Mouse (Mus musculus) stomach, postnatal 0 days (tissue): ENCODE results near the gene Il3. TPM values are rescaled to one million over a fixed set of nuclear protein-coding genes. Genes with fewer than 3 reads are reported as not detected.

Experiments used
- ATAC-seq: fragments of 200-750 bp; cut with Nextera tagmentation; 2 replicates; pipeline ENCODE4 v1.8.0; 2017; ENCODE audit not compliant: low FRiP score, low TSS enrichment
- DNase-seq: peaks from one replicate; pipeline ENCODE4 v3.0.0-alpha.2; 2016; ENCODE audit warnings: low spot score
- H3K27ac ChIP-seq: fragments of 300-500 bp; sonication (generic); replicated peaks from 2 replicates; pipeline ENCODE4 v1.5.1; 2014; ENCODE audit warnings: mild to moderate bottlenecking, control low read depth
- H3K27me3 ChIP-seq: fragments of 300-500 bp; sonication (generic); 2 replicates; pipeline ENCODE4 v1.6.1; 2014; ENCODE audit warnings: low read length; ENCODE audit not compliant: control insufficient read depth, insufficient read depth
- H3K36me3 ChIP-seq: fragments of 300-500 bp; sonication (generic); 2 replicates; pipeline ENCODE4 v1.6.1; 2014; ENCODE audit warnings: low read length, mixed read lengths; ENCODE audit not compliant: control insufficient read depth, insufficient read depth
- H3K4me1 ChIP-seq: fragments of 300-500 bp; sonication (generic); replicated peaks from 2 replicates; pipeline ENCODE4 v1.6.1; 2014; ENCODE audit warnings: antibody characterized with exemption; ENCODE audit not compliant: control insufficient read depth, insufficient read depth
- H3K4me2 ChIP-seq: fragments of 300-500 bp; sonication (generic); replicated peaks from 2 replicates; pipeline ENCODE4 v1.6.1; 2014; ENCODE audit warnings: low read depth, mild to moderate bottlenecking, control low read depth, moderate library complexity
- H3K4me3 ChIP-seq: fragments of 300-500 bp; sonication (generic); 2 replicates; pipeline ENCODE4 v1.5.1; 2014; ENCODE audit warnings: low read depth, low read length, control low read depth
- H3K9ac ChIP-seq: fragments of 300-500 bp; sonication (generic); 2 replicates; pipeline ENCODE4 v1.6.1; 2014; ENCODE audit warnings: mild to moderate bottlenecking, low read length, control low read depth, mixed read lengths
- H3K9me3 ChIP-seq: fragments of 300-500 bp; sonication (generic); 2 replicates; pipeline ENCODE4 v1.6.1; 2016; ENCODE audit warnings: low read length; ENCODE audit not compliant: control insufficient read depth
- CTCF ChIP-seq: IDR thresholded peaks from 2 replicates; pipeline ENCODE4 v1.5.1; 2016; ENCODE audit warnings: antibody characterized with exemption, low read depth, mild to moderate bottlenecking, moderate library complexity
- EP300 ChIP-seq: optimal IDR thresholded peaks from 2 replicates; pipeline ENCODE3; 2016; ENCODE audit warnings: antibody characterized with exemption
- WGBS: fragments of 180-500 bp; shearing (Covaris S2); extraction: QIAGEN DNeasy Blood & Tissue Kit; methylation state at CpG from one replicate; pipeline ENCODE4 v1.1.7; 2014; 5-methylcytosine and 5-hydroxymethylcytosine counted together
- polyA plus RNA-seq: library from polyadenylated mRNA; unstranded; fragments of >200 nt; fragmentation: Nextera tagmentation; extraction: Ambion mirVana; gene quantifications from 2 replicates; pipeline ENCODE4 v1.2.1, GENCODE M21; 2015

Il3 gene
- polyA plus RNA-seq, 1 experiment from 2014 or later = not detected

DNA sequence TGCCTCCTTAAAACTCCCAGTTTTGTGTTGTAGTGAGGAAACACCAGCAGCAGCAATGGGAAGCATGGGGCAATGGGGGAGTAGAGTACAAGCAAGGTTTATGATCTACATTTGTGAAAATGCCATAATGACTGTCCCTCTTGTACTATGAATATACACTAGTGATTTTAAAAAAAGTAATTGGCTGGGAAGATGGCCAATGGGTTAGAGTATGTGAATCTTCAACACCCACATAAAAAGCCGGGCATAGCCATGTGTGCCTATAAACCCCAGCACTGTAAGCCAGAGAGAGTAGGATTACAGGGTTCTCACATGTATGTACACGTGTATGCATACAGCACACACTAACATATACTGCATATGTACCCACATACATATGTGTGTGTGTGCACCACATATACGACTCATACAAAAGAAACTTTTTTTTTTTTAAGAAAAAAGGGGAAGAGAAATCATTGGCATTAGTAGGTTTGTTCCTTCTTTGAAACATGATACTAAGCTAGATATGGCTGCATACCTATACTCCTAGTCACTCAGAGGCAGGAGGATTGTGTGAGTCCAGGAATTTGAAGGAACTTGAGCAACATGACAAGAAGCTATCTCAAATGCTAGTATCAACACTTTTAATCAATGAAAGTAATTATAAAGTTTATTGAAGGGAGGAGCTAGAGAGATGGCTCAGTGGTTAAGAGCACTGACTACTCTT is 2.3 kb upstream of the Il3 start:
- Histone ChIP-seq H3K27me3 (no peaks in the 10 kb centered on the region), H3K9me3 (no peaks in the 10 kb centered on the region), H3K4me1 (no peaks in the 10 kb centered on the region), H3K4me2 (no peak overlapping the region), H3K9ac (no peak overlapping the region), H3K4me3 (no peak overlapping the region), H3K27ac (no peak overlapping the region), H3K36me3 (no peaks in the 10 kb centered on the region)
- DNase-seq = no peak
- WGBS = 69% methylated on average over 3 of the region's 3 CpGs
- ATAC-seq = no peak
- TF ChIP-seq CTCF (no peak), EP300 (no peak)

DNA sequence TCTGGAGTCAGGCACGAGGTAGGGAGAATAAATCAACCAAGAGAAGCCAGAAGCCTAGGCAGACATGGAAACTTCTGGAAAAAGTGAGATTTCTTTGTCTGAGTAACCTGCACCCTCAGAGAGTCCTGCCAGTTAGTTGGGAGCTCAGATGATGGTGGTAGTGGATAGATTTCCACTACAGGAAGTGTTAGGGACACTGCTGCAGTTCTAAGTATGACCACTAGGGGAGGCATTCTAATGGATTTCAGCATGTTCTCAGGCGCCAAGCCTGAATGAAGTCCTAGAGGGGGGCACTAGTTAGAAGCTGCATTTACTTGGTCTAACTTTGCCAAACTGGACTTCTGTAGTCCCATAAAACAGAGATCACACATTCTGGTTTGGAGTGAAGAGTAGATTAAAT is 2.5 kb downstream of the Il3 start:
- no peak for ATAC-seq
- Histone ChIP-seq H3K4me3 (no peak overlapping the region), H3K4me2 (no peak overlapping the region), H3K27ac (no peak overlapping the region), H3K4me1 (no peaks in the 10 kb centered on the region), H3K27me3 (no peaks in the 10 kb centered on the region), H3K9ac (no peak overlapping the region), H3K36me3 (no peaks in the 10 kb centered on the region), H3K9me3 (no peaks in the 10 kb centered on the region)
- 59% methylated on average over 2 of the region's 2 CpGs for WGBS
- peak; percentile 35 for DNase-seq
- TF ChIP-seq CTCF = peak; percentile 89
- no peak for TF ChIP-seq EP300

DNA sequence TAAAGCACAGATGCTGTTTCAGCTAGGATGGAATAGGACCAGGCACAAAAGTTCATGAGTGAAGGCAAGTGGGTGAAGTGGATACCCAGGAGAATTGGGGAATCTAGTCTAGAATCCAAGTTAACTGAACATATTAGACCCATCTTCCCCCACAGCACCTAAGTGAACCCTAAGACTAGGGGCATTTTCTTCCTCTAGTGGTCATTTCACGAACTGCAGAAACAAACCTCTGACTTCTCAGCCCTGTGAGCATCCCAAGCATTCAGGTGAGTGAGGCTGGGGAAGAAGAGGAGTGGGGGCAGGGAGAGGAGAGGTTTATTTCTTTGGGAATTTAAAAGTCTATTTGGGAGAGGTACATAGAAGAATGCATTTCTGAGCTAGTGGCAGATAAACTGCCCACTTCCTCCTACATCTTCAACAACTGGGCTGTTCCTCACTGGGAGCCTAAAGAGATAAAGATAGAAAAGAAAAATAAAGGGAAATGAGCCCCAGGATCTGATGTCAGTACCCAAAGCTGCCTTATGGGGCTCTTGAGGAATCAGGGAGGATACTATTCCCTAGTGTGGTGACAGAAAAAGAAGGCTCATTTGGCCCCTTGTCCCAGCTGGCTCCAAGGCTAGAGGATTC is 3.6 kb downstream of the Il3 start:
- H3K9ac ChIP-seq = no peak overlapping the region
- H3K36me3 ChIP-seq = no peaks in the 10 kb centered on the region
- 30% methylated on average over 1 of the region's 1 CpGs for WGBS
- TF ChIP-seq CTCF = peak; percentile 46
- TF ChIP-seq EP300 = no peak
- H3K9me3 ChIP-seq = no peaks in the 10 kb centered on the region
- peak; percentile 12 for DNase-seq
- H3K27me3 ChIP-seq = no peaks in the 10 kb centered on the region
- H3K4me1 ChIP-seq = no peaks in the 10 kb centered on the region
- no peak overlapping the region for H3K4me3 ChIP-seq
- H3K4me2 ChIP-seq = no peak overlapping the region
- no peak; the same call in 1 of the 2 replicates for ATAC-seq
- no peak overlapping the region for H3K27ac ChIP-seq

DNA sequence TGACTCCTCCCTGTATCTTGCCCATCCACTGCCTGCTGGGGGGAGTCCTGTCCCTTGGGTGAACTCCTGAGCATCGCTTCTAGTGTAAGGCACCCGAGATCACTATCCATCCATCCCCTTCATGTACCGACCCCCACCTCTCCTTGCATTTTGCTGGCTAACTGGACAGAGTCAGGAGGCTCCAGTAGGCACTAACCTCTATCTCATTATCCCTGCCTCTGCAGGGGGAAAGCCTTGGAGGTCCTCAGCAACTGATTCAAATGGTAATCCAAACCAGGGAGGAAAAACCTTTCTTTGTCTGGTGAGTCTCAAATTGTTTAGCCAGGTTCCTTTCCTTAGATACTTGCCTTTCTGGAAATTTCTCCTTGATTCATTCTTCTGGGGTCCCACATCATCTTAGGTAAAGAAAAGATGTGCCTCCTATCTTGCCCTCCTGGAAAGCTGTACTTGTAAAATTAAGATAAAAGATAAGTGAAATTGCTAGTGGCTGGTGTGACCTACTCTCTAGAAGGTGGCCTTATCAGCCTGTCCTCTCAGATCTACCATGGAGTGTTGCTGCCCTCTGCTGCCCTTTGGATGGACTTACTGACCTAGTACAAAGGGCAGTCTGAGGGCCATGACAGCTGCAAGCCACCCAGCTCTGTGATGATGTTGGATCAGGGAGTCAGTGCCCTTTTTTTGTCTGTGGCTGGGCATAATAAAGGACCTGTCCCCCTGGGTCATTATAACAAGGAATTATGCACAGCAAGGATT is 10.3 kb downstream of the Il3 start:
- H3K27me3 ChIP-seq = no peaks in the 10 kb centered on the region
- no peak overlapping the region for H3K9ac ChIP-seq
- no peak overlapping the region for H3K4me3 ChIP-seq
- no peak for TF ChIP-seq EP300
- peak; percentile 82 for TF ChIP-seq CTCF
- H3K4me2 ChIP-seq = no peak overlapping the region
- H3K36me3 ChIP-seq = no peaks in the 10 kb centered on the region
- ATAC-seq = peak; percentile 80
- no peak overlapping the region for H3K27ac ChIP-seq
- DNase-seq = peak; percentile 80
- H3K9me3 ChIP-seq = no peaks in the 10 kb centered on the region
- H3K4me1 ChIP-seq = no peaks in the 10 kb centered on the region
- 55% methylated on average over 3 of the region's 3 CpGs for WGBS

DNA sequence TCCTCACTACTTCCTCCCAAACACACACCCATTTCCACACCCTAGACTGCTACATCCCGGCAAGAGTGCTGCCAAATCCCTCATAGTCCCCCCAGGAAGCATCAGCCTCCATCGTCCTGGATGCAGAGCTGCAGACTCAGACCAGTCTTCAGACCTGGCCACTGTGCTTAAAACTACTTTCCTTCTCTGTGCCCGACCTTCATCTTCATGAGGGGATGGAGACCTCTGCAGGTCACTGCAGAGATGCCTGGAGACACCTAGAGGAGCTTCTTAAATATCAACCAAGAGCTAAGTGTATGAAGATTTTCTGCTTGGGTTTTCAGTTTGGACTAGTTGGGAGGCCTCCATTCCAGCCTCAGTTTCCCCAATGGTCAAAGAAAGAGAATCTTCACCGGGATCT is 13.0 kb downstream of the Il3 start:
- no peak for DNase-seq

DNA sequence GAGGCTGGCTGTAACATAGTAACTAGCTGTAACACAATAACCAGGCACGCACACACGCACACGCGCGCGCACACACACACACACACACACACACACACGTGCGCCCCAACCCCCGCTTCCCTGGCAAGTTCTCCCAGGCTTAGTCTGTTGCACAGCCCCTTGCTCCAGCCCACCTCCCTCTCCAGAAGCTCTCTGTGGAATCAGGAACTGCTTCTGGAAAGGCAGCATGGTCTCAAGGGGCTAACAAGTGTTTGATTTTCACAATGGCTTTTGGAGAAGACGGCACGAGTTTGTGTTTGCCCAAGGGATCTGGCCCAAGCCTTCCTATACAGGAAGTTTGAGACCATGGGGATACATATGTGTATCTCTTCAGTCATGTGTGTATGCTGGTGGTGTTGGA is 16.5 kb downstream of the Il3 start:
- H3K9me3 ChIP-seq = no peaks in the 10 kb centered on the region
- DNase-seq (no peak), ATAC-seq (no peak)
- H3K4me3 ChIP-seq = no peak overlapping the region
- TF ChIP-seq CTCF = no peak
- no peak for TF ChIP-seq EP300
- H3K4me2 ChIP-seq = no peak overlapping the region
- H3K27me3 ChIP-seq = no peaks in the 10 kb centered on the region
- 84% methylated on average over 11 of the region's 11 CpGs for WGBS
- no peaks in the 10 kb centered on the region for H3K36me3 ChIP-seq
- H3K9ac ChIP-seq = no peak overlapping the region
- H3K27ac ChIP-seq = no peak overlapping the region
- no peaks in the 10 kb centered on the region for H3K4me1 ChIP-seq

More for the DNA sequence above, 13.0 kb downstream of the Il3 start:
- Histone ChIP-seq H3K4me3 (no peak overlapping the region), H3K9ac (no peak overlapping the region), H3K27ac (no peak overlapping the region), H3K4me2 (no peak overlapping the region), H3K9me3 (no peaks in the 10 kb centered on the region), H3K4me1 (no peaks in the 10 kb centered on the region), H3K27me3 (no peaks in the 10 kb centered on the region), H3K36me3 (no peaks in the 10 kb centered on the region)
- WGBS = 44% methylated on average over 4 of the region's 4 CpGs
- no peak for ATAC-seq
- TF ChIP-seq EP300 = no peak
- TF ChIP-seq CTCF = peak; percentile 65
